Mouse (Mus musculus): ENCODE data around the gene Cacna2d1.

GRCm38 (mm10) chr5:16063949-16064348 is 129.5 kb downstream of the Cacna2d1 start:
- TF ChIP-seq CTCF (IDR thresholded peaks at IDR 0.05; ENCODE audit: borderline replicate concordance, control insufficient read depth, extremely low read depth, insufficient read depth, low read length, poor library complexity) (no peak), POLR2A (IDR thresholded peaks at IDR 0.05; ENCODE audit: control insufficient read depth, extremely low read depth, insufficient read depth, low read length, poor library complexity) (no peak)

Data from thymus, adult 2 months (tissue).